Mouse (Mus musculus) lung, postnatal 0 days (tissue): Measurements from ENCODE around the gene D2hgdh.

Experiments used
- CTCF ChIP-seq: IDR thresholded peaks from 2 replicates; pipeline ENCODE4 v1.5.1; 2016; ENCODE audit warnings: antibody characterized with exemption, mild to moderate bottlenecking
- EP300 ChIP-seq: IDR thresholded peaks from 2 replicates; pipeline ENCODE4 v1.6.1; 2016; ENCODE audit warnings: antibody characterized with exemption, mild to moderate bottlenecking, control low read depth

- TF ChIP-seq CTCF: no peak
- no peak for TF ChIP-seq EP300
These were observed 11.8 kb downstream of the D2hgdh start for GRCm38 (mm10) chr1:93836532-93836913.
